Mouse (Mus musculus) kidney, adult 2 months (tissue): Measurements from ENCODE around the gene Hbb-y.

Source experiments
- CTCF ChIP-seq: fragments of 200-500 bp; conservative IDR thresholded peaks from 2 replicates; pipeline ENCODE4 v1.5.1; 2011; ENCODE audit warnings: low read depth, mild to moderate bottlenecking, control low read depth, low read length, moderate library complexity, mixed read lengths; ENCODE audit not compliant: insufficient read depth, insufficient read length
- POLR2A ChIP-seq: fragments of 200-500 bp; IDR thresholded peaks from one replicate; pipeline ENCODE4 v1.6.1; 2011; ENCODE audit warnings: low read depth, low read length, control low read depth

DNA sequence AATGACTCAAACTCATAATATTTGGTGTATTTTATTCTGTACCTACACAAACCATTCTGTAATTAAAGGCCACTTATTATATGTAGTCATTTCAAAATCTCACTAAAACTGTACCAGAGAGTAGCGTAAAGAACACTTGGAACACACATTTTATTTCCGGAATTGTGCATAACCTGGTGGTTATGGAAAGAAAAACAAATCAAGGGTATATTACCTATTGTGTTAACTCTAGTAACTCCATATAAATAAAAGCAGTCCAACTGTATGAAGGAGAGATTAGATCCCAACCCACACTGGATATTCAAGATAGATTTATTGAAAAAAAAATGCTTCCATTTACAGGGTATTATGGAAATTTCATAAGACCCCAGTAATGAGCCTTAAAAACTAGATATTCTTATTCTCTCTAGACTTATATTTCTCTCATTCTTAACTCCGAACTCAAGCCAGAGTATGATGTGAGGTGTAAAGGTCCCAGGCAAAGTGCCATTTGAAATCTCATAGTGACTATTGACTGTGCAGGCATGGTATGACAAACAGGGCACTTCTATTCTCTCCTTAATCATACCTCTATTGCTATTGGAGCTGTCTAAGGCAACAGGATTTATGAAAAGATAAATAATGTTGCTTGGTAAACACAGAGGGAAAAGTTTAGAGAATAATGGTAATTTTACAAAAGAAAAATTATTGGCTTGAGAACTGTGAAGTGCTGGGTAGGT is 27.3 kb downstream of the Hbb-y start:
- TF ChIP-seq POLR2A = no peak
- no peak for TF ChIP-seq CTCF
